Mouse (Mus musculus) brain, embryonic 14.5 days (tissue): ENCODE measurements around the gene Gm5142. TPM values are rescaled to one million over a fixed set of nuclear protein-coding genes. Genes with fewer than 3 reads are reported as not detected.

Experiments used
- DNase-seq: peaks from one replicate; pipeline ENCODE4 v3.0.0-alpha.2; 2011; ENCODE audit warnings: low read depth
- CTCF ChIP-seq: fragments of 200-500 bp; IDR thresholded peaks from 2 replicates; pipeline ENCODE4 v1.5.1; 2012; ENCODE audit warnings: inconsistent platforms, mild to moderate bottlenecking, moderate library complexity, borderline replicate concordance; ENCODE audit not compliant: insufficient read depth, insufficient read length; ENCODE audit errors: extremely low read depth
- POLR2A ChIP-seq: fragments of 200-500 bp; IDR thresholded peaks from 2 replicates; pipeline ENCODE4 v1.6.1; 2012; ENCODE audit warnings: mild to moderate bottlenecking, inconsistent platforms, borderline replicate concordance; ENCODE audit not compliant: poor library complexity, insufficient read depth, insufficient read length, severe bottlenecking; ENCODE audit errors: extremely low read depth
- polyA plus RNA-seq: library from polyadenylated mRNA; depleted of rRNA; stranded (reverse); fragments of >200 nt; gene quantifications from 2 replicates; pipeline ENCODE4 v1.2.3, GENCODE M21; 2012; rRNA removed

Gene Gm5142
- not detected in 2 replicates for polyA plus RNA-seq

DNA sequence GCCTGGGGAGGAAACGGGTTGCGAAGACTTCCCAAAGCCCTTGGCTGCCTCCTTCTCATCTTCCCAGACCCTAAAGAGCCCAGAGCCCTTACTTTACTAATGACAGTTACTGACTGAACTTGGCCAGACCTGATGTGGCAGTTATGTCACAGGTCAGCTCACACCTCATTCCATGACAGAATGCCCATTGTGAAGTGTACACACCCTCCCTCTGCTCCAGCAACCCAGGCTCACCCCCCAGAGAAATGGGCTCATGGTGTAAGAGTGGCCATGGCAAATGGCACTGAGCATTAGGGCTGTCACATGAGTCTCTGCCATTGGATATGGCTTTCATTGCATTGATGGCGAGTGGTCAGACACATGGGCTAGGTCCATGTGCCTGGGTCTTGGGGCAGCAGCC lies at the start of gene Gm5142:
Gm5142 (minus strand) TSS at position 101 of the 400 bp plus-strand sequence.
- no peak for TF ChIP-seq CTCF
- TF ChIP-seq POLR2A: no peak
- DNase-seq: no peak

DNA sequence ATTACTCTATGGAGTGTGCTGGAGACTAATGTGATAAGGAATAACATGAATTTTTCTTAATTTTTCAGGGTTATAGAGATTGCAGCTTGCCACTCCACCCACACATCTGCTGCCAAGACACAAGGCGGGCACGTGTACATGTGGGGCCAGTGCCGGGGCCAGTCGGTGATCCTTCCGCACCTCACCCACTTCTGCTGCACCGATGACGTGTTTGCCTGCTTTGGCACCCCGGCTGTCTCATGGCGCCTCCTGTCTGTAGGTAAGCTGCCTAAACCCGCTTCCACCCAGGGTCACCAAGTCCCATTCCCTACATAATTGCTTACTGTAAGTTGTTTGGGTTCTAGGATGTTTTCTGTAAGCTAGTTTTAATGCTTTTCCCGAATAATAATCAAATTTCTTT lies 47.7 kb upstream of the Gm5142 start:
- TF ChIP-seq POLR2A: no peak
- TF ChIP-seq CTCF: no peak

DNA sequence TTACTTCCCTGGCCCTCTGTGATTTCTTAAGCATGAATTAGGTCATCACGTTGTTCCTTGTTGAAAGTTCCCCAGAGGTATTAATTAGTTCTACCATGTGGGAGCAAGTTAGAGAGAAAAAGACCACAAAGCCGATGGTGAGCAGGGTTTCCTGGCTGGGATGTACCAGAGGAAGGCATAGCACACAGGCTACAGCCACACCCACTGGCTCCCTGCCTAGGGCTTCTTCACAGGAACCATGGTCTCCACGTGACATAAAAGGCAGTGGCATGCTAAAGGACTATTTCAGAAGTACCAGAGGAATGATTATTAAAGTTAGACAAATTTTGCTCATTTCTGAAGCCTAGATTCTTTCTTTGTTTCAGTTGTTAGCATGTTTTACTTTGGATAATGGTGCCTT lies 40.7 kb upstream of the Gm5142 start:
- TF ChIP-seq POLR2A (no peak), CTCF (no peak)
- no peak for DNase-seq

More for the DNA sequence above, 47.7 kb upstream of the Gm5142 start:
- DNase-seq: no peak

DNA sequence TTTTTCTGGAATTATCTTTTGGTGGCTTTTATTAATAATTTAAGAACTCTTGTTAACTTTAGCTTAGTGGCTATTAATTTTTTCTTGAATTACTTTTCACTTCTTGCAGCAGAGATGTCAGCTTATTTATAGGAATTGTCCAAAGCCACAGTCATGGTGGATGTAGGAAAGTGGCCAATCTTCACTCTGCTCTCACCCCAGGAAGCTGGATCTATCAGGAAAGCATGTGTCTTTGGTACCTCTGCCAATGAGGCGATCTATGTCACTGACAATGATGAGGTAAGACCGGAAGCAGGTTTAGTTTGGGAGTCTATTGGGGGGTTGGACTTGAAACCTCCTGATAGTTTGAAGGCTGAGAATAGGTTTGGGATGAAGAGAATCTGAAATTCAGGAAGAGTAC lies 31.3 kb upstream of the Gm5142 start:
- TF ChIP-seq POLR2A (no peak), CTCF (no peak)
- no peak for DNase-seq

DNA sequence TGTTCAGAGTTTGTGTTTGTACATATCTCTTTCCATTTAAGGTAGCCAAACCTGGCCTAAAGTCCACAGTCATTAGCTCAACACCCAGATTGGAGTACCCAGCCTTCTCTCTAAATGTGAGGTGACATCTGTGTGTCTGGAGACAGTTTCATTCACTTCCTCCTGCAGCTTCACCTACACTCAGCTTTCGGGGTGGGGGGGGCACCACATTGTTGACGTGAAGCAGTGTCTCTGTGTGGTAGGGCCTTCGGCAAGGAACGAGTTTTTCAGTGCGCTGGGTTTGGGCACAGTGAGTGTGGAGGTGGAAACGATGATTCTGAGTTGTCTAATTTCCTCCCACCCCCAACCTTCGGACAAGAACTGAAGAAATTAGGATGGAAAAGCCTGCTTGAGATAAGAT lies 30.5 kb upstream of the Gm5142 start:
- DNase-seq: no peak
- TF ChIP-seq CTCF (no peak), POLR2A (no peak)

DNA sequence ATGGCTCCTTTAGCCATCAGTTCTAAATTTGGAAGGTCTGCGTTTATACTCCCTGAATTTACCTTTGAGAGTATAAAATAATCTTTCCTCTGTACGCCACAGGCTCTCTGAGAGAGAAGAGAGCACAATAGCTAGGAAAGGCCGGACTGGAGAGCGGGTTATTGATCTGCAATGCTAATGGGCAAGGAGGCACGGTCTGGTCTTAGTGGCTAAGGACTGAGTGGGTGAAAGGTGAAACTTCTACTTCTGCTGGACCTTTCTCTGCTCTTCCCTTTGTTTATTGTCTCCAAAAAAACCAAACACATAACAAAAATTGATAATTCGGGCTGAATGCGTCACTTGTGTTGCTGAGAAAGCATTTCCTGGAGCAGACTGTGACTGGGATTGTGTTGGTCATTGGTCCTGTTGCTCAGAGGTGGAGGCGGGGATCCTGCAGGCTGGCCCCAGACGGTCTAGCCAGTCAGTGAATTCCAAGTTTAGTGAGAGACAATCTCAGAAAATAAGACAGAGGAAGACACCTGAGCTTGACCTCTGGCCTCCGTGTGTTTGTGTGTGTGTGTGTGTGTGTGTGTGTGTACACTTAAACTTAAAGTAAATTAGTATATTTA lies 27.5 kb upstream of the Gm5142 start:
- no peak for DNase-seq
- TF ChIP-seq POLR2A (no peak), CTCF (no peak)

DNA sequence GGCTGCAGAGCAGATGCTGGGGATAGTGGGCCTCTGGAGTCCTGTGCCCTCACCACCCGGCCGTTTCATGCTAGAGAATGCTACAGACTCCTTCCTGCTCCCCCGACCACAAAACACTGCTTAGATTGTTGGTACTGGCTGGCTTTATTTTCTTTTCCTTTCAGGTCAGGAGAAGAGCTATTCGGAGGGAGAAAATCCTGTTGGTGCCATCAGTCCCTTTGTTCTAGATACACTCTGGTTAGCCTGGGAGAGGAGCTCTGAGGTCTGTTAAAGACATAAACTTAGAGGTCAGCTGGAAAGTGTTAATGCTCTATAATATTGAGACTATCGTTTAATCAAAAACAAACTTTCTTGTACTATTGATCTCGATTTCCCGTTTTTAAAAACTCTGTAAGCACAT lies 26.9 kb upstream of the Gm5142 start:
- peak; percentile 28 for DNase-seq
- no peak for TF ChIP-seq CTCF
- no peak for TF ChIP-seq POLR2A

DNA sequence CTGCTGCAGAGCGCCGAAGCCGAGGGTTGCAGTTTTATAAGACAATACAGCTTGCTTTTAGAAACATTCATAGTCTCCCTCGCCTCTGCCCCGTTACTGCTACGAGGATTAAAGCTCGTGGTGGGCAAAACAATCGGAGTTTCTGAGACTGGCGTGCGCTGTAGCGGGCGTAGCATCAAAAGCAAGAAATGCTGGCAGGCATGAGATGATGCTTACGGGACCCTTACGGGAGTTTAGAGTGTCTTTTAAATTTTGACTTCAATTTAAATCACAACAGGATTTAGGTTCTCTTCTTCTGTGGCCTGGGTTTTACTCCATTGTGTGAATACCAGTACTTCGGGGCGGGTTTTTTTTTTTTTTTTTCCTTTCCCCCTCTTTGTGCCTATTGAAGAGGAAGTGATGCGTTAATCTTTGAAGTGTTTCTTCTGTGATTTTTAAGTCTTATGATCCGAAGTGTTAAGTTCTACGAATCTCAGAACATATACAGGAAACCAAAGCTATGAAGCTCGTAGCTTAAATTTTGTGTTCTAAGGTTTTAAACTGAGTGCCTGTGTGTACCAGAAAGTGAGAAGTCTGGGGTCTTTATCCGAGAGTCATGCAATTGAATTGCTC lies 23.2 kb upstream of the Gm5142 start:
- no peak for DNase-seq
- TF ChIP-seq CTCF (no peak), POLR2A (no peak)

DNA sequence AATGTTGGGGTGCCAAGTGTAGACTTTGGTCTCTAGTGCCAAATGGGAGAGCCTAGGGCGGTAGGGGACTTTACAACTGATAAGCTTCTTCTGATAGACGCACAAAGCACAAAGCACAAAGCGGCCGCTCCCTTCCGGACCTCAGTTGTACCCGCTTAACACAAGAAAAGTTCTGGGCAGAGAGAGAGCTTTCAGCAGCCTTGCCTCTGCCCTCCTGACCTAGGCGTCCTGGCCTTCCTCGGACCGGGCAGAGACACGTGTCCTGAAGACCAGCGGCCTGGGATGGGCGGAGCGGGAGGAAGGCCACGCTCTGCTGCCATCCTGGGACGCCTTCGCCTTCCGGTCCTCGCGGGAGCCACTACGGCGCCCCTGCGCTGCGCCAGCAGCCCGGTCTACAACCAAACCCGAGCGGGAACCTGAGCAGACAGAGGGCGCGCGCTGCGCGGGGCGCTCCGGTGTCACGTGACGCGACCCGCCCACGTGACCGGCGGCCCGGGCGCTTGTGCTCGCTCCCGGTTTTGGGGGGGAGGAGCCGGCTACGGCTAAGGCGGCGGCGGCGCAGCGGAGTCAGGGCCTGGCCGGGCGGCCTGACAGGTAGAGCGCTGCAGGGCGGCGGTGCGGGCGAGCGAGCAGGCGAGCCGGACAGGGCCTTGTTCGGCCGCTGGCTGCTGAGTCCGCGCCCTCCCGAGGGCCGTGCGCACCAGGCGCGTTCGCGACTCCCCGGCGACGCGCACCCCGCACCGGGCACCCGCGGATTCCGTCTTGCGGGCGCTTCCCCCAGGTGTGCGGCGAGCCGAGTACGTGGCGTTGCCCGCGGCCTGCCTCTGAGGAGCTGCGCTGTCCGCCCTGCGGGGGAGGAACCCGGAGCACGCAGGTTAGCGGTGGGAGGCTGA lies 22.4 kb upstream of the Gm5142 start, which contains the start of gene Rcbtb1:
Rcbtb1 (plus strand) TSS at position 499 of the 893 bp plus-strand sequence.
- DNase-seq: peak; percentile 97
- TF ChIP-seq POLR2A: peak; percentile 82
- TF ChIP-seq CTCF: peak; percentile 23; the same call in 1 of the 2 replicates

DNA sequence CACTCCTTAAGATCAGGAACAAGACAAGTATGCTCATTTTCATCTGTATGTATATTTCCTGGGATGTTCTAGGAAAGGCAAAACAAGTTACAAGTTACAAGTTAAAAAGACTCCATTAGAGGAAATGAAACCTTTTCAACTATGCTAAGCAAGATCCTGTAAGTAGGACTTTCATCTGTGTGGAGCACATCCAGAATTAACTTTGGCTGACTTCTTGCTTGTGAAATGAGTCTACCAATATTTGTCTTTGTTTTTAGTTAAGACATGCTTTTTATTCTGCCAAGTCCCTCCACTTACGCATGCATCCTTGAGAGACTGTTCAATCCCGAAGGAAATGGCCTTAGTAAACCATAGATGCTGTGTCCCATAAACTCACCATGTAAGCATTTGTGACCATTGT lies 7.6 kb upstream of the Gm5142 start:
- TF ChIP-seq CTCF: no peak
- no peak for TF ChIP-seq POLR2A
- DNase-seq: no peak

DNA sequence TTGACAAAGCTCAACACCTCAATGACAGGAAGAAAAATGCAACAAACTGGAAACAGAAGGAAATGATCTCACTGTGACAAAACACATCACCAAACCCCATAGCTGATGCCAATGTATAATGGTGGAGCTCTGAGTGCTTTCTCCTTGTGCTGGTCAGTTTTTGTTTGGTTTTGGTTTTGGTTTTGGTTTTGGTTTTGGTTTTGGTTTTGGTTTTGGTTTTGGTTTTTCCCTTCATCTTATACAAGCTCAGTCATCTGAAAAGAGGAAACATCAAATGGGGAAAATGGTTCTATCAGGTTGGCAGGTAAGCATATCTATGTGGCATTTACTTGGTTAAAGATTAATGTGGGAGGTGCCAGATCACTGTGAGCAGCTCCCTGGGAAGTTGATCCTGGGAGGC lies 7.0 kb upstream of the Gm5142 start:
- DNase-seq: no peak
- TF ChIP-seq POLR2A (no peak), CTCF (no peak)

DNA sequence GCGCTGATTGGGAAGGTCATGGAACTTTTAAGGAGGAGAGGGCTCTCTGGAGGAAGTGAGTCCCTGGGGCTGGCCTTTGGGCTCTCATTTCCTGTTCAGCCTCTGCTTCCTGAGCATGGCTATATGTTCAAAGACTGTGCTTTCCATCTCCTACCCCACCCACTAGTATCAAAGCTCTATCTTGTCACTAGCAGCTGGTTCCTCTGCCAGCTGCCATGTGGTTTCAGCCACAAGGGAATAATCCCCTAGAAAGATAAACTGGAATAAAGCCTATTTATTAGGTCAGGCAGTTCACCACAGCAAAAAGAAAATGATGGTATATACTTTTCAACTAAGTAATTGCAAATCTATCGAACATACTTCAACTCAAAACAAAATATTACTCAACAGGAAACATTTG lies 4.2 kb upstream of the Gm5142 start:
- DNase-seq: no peak
- TF ChIP-seq CTCF (no peak), POLR2A (no peak)
